Mouse (Mus musculus) embryonic facial prominence, embryonic 10.5 days (tissue): ENCODE measurements at regions not wholly inside any gene's neighbourhood (a gene's known extent, or its start where the extent isn't known, plus 50 kb on each side); places are given as distances from the start of the nearest gene placed in this dataset.

Experiments used
- DNase-seq: peaks from one replicate; pipeline ENCODE4 v3.0.0-alpha.2; 2017; ENCODE audit warnings: low spot score
- H3K27ac ChIP-seq: fragments of 300-500 bp; sonication (generic); replicated peaks from 2 replicates; pipeline ENCODE4 v1.5.1; 2016; ENCODE audit warnings: mild to moderate bottlenecking
- H3K27me3 ChIP-seq: fragments of 300-500 bp; sonication (generic); replicated peaks from 2 replicates; pipeline ENCODE4 v1.6.1; 2016; ENCODE audit warnings: low read depth, mild to moderate bottlenecking; ENCODE audit not compliant: poor library complexity, severe bottlenecking
- H3K36me3 ChIP-seq: fragments of 300-500 bp; sonication (generic); replicated peaks from 2 replicates; pipeline ENCODE4 v1.6.1; 2016; ENCODE audit warnings: mild to moderate bottlenecking, moderate library complexity
- H3K4me1 ChIP-seq: fragments of 300-500 bp; sonication (generic); 2 replicates; pipeline ENCODE4 v1.6.1; 2016
- H3K4me3 ChIP-seq: fragments of 300-500 bp; sonication (generic); 2 replicates; pipeline ENCODE4 v1.5.1; 2016; ENCODE audit warnings: mild to moderate bottlenecking, moderate library complexity
- H3K9me3 ChIP-seq: fragments of 300-500 bp; sonication (generic); 2 replicates; pipeline ENCODE4 v1.6.1; 2016; ENCODE audit warnings: mild to moderate bottlenecking
- WGBS: fragments of 180-500 bp; shearing (Covaris S2); methylation state at CpG from one replicate; pipeline ENCODE4 v1.1.7; 2016; 5-methylcytosine and 5-hydroxymethylcytosine counted together

GRCm38 (mm10) chr9:47091796-47092195 lies 93.3 kb downstream of the Gm4791 start:
- Histone ChIP-seq H3K27ac (no peak overlapping the region), H3K36me3 (no peaks in the 10 kb centered on the region), H3K27me3 (no peaks in the 10 kb centered on the region), H3K4me3 (no peak overlapping the region), H3K9me3 (no peaks in the 10 kb centered on the region), H3K4me1 (no peaks in the 10 kb centered on the region)
- DNase-seq = no peak
- 89% methylated on average over 10 of the region's 10 CpGs for WGBS

GRCm38 (mm10) chr9:47095656-47096055 lies 97.1 kb downstream of the Gm4791 start:
- WGBS = 90% methylated on average over 4 of the region's 4 CpGs
- H3K27me3 ChIP-seq = no peaks in the 10 kb centered on the region
- no peaks in the 10 kb centered on the region for H3K36me3 ChIP-seq
- DNase-seq = no peak
- H3K4me3 ChIP-seq = no peak overlapping the region
- H3K27ac ChIP-seq = no peak overlapping the region
- no peaks in the 10 kb centered on the region for H3K4me1 ChIP-seq
- H3K9me3 ChIP-seq = no peaks in the 10 kb centered on the region

- DNase-seq = no peak
- Histone ChIP-seq H3K4me1 (no peaks in the 10 kb centered on the region), H3K27me3 (peaks cover 6% of the 10 kb centered on the region; the same call in 1 of the 2 replicates), H3K36me3 (no peaks in the 10 kb centered on the region), H3K9me3 (no peaks in the 10 kb centered on the region), H3K27ac (no peak overlapping the region), H3K4me3 (no peak overlapping the region)
- WGBS = 81% methylated on average over 3 of the region's 3 CpGs
Measured at GRCm38 (mm10) chr9:47103316-47103715, 104.8 kb downstream of the Gm4791 start.

DNA sequence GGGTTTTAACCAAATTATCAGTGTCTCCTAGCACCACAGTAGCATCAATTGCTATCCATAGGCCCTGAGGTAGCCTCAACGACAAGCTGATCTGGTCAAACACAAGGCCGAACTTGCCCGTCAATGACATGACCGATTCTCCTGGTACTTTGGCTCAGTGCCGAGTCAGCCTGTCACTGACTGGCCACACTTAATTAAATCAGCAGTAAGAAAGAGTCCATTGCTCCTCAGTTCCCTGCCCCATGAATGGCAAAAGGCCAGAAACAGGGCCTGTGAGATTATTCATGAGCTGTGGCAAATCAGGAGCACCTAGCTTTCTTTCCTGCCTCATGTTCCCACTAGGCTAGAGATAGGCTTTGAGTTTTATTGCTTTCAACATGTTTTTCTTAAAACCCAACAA lies 105.4 kb downstream of the Gm4791 start:
- H3K4me1 ChIP-seq = no peaks in the 10 kb centered on the region
- 89% methylated on average over 5 of the region's 5 CpGs for WGBS

DNA sequence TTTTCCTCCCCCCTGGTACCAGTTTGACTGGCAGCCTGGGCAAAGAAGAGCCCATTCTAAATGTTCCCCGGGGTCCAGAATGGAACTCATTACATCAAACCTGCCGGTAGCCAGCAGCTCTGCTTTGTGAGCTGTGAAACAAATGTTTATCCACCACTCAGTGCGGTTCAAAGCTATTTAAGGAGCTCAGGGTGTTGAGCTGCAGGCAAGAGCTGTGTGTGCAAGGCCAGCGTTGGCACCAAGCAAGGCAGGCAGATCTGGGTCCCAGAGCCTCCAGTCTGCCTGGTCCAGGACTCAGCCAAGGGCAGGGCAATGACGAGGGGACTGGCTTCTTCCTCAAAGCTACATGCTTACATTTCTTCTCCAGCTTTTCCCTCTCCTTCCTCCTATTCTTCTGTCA lies 109.6 kb downstream of the Gm4791 start:
- Histone ChIP-seq H3K9me3 (no peaks in the 10 kb centered on the region), H3K4me3 (no peak overlapping the region), H3K27me3 (peaks cover 6% of the 10 kb centered on the region; the same call in 1 of the 2 replicates), H3K27ac (no peak overlapping the region), H3K36me3 (no peaks in the 10 kb centered on the region), H3K4me1 (no peaks in the 10 kb centered on the region)
- DNase-seq = no peak
- 59% methylated on average over 5 of the region's 5 CpGs for WGBS

More for the DNA sequence above, 105.4 kb downstream of the Gm4791 start:
- Histone ChIP-seq H3K9me3 (no peaks in the 10 kb centered on the region), H3K27ac (no peak overlapping the region), H3K4me3 (no peak overlapping the region), H3K36me3 (no peaks in the 10 kb centered on the region), H3K27me3 (peaks cover 6% of the 10 kb centered on the region; the same call in 1 of the 2 replicates)
- DNase-seq = no peak

DNA sequence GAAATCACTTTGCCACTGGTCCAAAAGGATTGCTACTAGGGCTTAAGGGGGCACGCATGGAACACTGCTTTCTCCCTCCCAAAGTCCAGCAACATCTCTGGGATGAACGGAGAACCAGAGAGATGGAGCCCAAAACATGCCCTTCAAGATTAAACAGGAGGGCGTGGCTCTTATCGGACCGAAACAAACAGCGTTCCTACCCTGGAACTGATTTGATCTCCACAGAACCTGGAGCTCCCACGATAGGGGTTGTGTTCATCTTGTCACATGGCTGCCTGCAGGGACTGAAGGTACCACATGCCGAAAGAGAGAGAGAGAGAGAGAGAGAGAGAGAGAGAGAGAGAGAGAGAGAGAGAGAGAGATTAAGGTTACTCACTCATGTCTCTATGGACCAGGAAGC lies 120.7 kb downstream of the Gm4791 start:
- Histone ChIP-seq H3K4me3 (no peak overlapping the region), H3K36me3 (no peaks in the 10 kb centered on the region), H3K4me1 (no peaks in the 10 kb centered on the region), H3K9me3 (no peaks in the 10 kb centered on the region), H3K27ac (no peak overlapping the region), H3K27me3 (0 out of 2 replicates have a peak, but pooled peaks cover 8% of the 10 kb centered on the region)
- 86% methylated on average over 8 of the region's 8 CpGs for whole genome bisulfite sequencing
- DNase-seq = no peak

- Histone ChIP-seq H3K36me3 (no peaks in the 10 kb centered on the region), H3K4me3 (no peak overlapping the region), H3K4me1 (no peaks in the 10 kb centered on the region), H3K27me3 (0 out of 2 replicates have a peak, but pooled peaks cover 8% of the 10 kb centered on the region), H3K27ac (no peak overlapping the region), H3K9me3 (no peaks in the 10 kb centered on the region)
- DNase-seq = no peak
- WGBS = 85% methylated on average over 2 of the region's 2 CpGs
Measured at GRCm38 (mm10) chr9:47123113-47123512, 124.6 kb downstream of the Gm4791 start.

DNA sequence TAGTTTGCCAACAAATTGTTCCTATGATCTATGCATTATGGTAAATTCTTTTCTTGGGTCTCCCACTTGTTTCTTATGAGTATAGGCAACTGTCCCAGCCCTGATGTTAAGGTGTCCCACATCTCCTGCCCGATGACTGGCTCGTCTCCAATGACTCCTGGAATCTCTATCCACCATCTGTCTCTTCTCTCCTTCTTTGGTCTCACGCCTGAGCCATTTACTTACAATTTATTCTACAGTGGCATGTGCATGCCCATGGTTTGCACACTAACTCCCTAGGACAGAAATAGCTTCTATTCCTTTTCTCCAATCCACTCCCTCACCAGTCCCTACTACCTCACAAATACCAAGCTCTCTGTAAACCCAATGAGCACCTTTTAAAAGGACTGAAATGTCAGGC lies 127.0 kb downstream of the Gm4791 start:
- DNase-seq = no peak
- H3K4me3 ChIP-seq = no peak overlapping the region
- H3K36me3 ChIP-seq = no peaks in the 10 kb centered on the region
- 0 out of 2 replicates have a peak, but pooled peaks cover 8% of the 10 kb centered on the region for H3K27me3 ChIP-seq
- H3K9me3 ChIP-seq = no peaks in the 10 kb centered on the region
- 86% methylated on average over 3 of the region's 3 CpGs for WGBS
- no peak overlapping the region for H3K27ac ChIP-seq
- no peaks in the 10 kb centered on the region for H3K4me1 ChIP-seq

- Histone ChIP-seq H3K27me3 (0 out of 2 replicates have a peak, but pooled peaks cover 8% of the 10 kb centered on the region), H3K36me3 (no peaks in the 10 kb centered on the region), H3K4me1 (no peaks in the 10 kb centered on the region), H3K4me3 (no peak overlapping the region), H3K9me3 (no peaks in the 10 kb centered on the region), H3K27ac (no peak overlapping the region)
- 68% methylated on average over 2 of the region's 2 CpGs for WGBS
- peak; percentile 11 for DNase-seq
Measured at GRCm38 (mm10) chr9:47126236-47126635, 127.7 kb downstream of the Gm4791 start.

- no peaks in the 10 kb centered on the region for H3K9me3 ChIP-seq
- 90% methylated on average over 11 of the region's 11 CpGs for WGBS
- no peak overlapping the region for H3K27ac ChIP-seq
- H3K4me3 ChIP-seq = no peak overlapping the region
- no peaks in the 10 kb centered on the region for H3K4me1 ChIP-seq
- no peak for DNase-seq
- H3K36me3 ChIP-seq = no peaks in the 10 kb centered on the region
- H3K27me3 ChIP-seq = 0 out of 2 replicates have a peak, but pooled peaks cover 7% of the 10 kb centered on the region
Measured at GRCm38 (mm10) chr9:47127756-47128424, 129.3 kb downstream of the Gm4791 start.

DNA sequence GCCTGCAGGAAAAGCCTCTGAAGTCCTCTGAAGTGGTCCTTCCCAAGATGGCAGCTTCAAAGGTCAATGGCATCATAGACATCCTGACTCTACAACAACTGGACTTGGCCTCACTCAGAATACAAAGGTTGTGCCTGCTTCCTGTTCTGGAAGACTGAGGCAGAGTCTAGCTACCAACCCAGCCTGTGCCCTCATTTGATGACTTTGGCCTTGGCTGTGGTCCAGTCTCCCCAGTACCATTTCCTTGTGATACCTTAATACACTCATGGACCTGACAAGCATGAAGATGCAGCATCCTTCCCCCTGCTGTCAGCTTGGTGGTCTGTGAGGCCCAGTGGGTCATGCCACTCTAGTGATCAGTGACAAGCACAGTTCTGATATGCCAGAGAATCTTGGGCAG lies 130.6 kb downstream of the Gm4791 start:
- no peak for DNase-seq
- Histone ChIP-seq H3K9me3 (no peaks in the 10 kb centered on the region), H3K4me3 (no peak overlapping the region), H3K27me3 (no peaks in the 10 kb centered on the region), H3K27ac (no peak overlapping the region), H3K4me1 (peaks cover 7% of the 10 kb centered on the region), H3K36me3 (no peaks in the 10 kb centered on the region)

GRCm38 (mm10) chr9:47133454-47133853 lies 134.9 kb downstream of the Gm4791 start:
- no peaks in the 10 kb centered on the region for H3K9me3 ChIP-seq
- DNase-seq = peak; percentile 12
- no peak overlapping the region for H3K4me3 ChIP-seq
- H3K27ac ChIP-seq = peak overlapping the region; percentile 51; the same call in 1 of the 2 replicates
- H3K27me3 ChIP-seq = no peaks in the 10 kb centered on the region
- H3K36me3 ChIP-seq = no peaks in the 10 kb centered on the region
- H3K4me1 ChIP-seq = peaks cover 13% of the 10 kb centered on the region
- 73% methylated on average over 5 of the region's 5 CpGs for WGBS

DNA sequence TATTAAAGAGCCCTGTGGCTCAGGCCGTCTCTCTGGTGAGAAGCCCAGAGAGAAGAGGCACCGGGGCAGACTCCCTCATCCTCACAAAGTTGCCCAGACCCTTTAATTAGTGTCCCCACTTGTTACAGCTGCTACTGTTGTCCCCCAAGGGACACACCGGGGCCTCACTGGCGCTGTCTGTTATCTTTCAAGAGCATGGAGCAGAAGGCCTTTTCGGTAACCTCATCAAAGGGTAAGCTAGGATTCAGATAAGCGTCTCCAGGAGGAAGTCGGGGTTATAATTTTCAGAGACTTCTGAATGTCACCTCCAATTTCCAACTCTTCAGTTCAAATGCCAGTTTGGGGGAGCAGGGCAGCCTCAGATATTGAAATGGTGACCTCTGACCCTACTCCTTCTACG lies 135.3 kb downstream of the Gm4791 start:
- peak; percentile 8 for DNase-seq
- H3K27ac ChIP-seq = peak overlapping the region; percentile 51; the same call in 1 of the 2 replicates
- no peaks in the 10 kb centered on the region for H3K9me3 ChIP-seq
- WGBS = 60% methylated on average over 8 of the region's 8 CpGs
- no peak overlapping the region for H3K4me3 ChIP-seq
- no peaks in the 10 kb centered on the region for H3K36me3 ChIP-seq
- H3K4me1 ChIP-seq = peaks cover 13% of the 10 kb centered on the region
- H3K27me3 ChIP-seq = no peaks in the 10 kb centered on the region
